ENCODE assay signal across 21 mouse cellular contexts in genomic region chr1:187277324-187277723, GRCm38 (mm10).
DNase-seq lines count a peak whose midpoint lies in the region; ATAC-seq lines count a peak whose summit lies in the region.
"Had no signal": no experiment of that assay in that cellular context is flagged by ENCODE, and none has a peak within 500 bp of the region (broad histone marks: within the 10 kb centered on the region; RNA-seq: fewer than 3 reads in every experiment).

No protein-coding gene starts in this region.

- no peaks in the 10 kb centered on the region for H3K9me3 ChIP-seq in heart, embryonic 12.5 days (replicated peaks)
- H3K9me3 ChIP-seq: embryonic facial prominence, embryonic 15.5 days; hindbrain, embryonic 15.5 days; intestine, embryonic 15.5 days; limb, embryonic 13.5 days; midbrain, embryonic 10.5 days had no signal

- no peak overlapping the region for H3K27ac ChIP-seq in heart, embryonic 12.5 days (ENCODE audit: poor library complexity, severe bottlenecking)
- H3K27ac ChIP-seq: embryonic facial prominence, embryonic 15.5 days; hindbrain, embryonic 15.5 days; intestine, embryonic 15.5 days; limb, embryonic 13.5 days; midbrain, embryonic 10.5 days had no signal

- 67% methylated on average over 9 of the region's 9 CpGs for WGBS in heart, embryonic 12.5 days

- no peak for ATAC-seq in heart, embryonic 12.5 days (ENCODE audit: insufficient number of reproducible peaks, low FRiP score)
- ATAC-seq: forebrain, embryonic 16.5 days; intestine, embryonic 15.5 days had no signal

- H3K4me3 ChIP-seq in heart, embryonic 12.5 days = no peak overlapping the region
- H3K4me3 ChIP-seq: embryonic facial prominence, embryonic 15.5 days; hindbrain, embryonic 15.5 days; intestine, embryonic 15.5 days; limb, embryonic 13.5 days; midbrain, embryonic 10.5 days had no signal

- H3K4me2 ChIP-seq in heart, embryonic 12.5 days = no peak overlapping the region
- H3K4me2 ChIP-seq: embryonic facial prominence, embryonic 15.5 days; hindbrain, embryonic 15.5 days; intestine, embryonic 15.5 days; limb, embryonic 13.5 days had no signal

- H3K9ac ChIP-seq in heart, embryonic 12.5 days = no peak overlapping the region
- H3K9ac ChIP-seq: embryonic facial prominence, embryonic 15.5 days; hindbrain, embryonic 15.5 days; intestine, embryonic 15.5 days; limb, embryonic 13.5 days had no signal

- peaks cover 7% of the 10 kb centered on the region for H3K4me1 ChIP-seq in heart, embryonic 12.5 days (replicated peaks)
- H3K4me1 ChIP-seq: embryonic facial prominence, embryonic 15.5 days had no signal

- DNase-seq in adrenal gland, postnatal 14 days = peak; percentile 13
- no peak for DNase-seq in adrenal gland, adult 2 months
- DNase-seq in kidney, postnatal 14 days = peak; percentile 22
- DNase-seq in kidney, adult 18-20 months = no peak
- DNase-seq in testis, postnatal 14 days (ENCODE audit: low spot score) = peak; percentile 28
- DNase-seq in testis, postnatal 10 days (ENCODE audit: low spot score) = no peak
- no peak for DNase-seq in layer of hippocampus, postnatal 10 days (ENCODE audit: low spot score in 2 of 2)
- DNase-seq: adrenal gland, postnatal 10 days; cerebellum, adult 9-11 months; gastrocnemius, postnatal 36 days; lung, adult 2 months; lung, postnatal 36 days; right cerebral cortex, postnatal 4 days; thymus, postnatal 25 days had no signal

- no peaks in the 10 kb centered on the region for H3K36me3 ChIP-seq in heart, embryonic 12.5 days
- H3K36me3 ChIP-seq: embryonic facial prominence, embryonic 15.5 days; hindbrain, embryonic 15.5 days; intestine, embryonic 15.5 days; limb, embryonic 13.5 days; midbrain, embryonic 10.5 days had no signal

- H3K27me3 ChIP-seq in heart, embryonic 12.5 days (replicated peaks) = no peaks in the 10 kb centered on the region
- H3K27me3 ChIP-seq: embryonic facial prominence, embryonic 15.5 days; hindbrain, embryonic 15.5 days; intestine, embryonic 15.5 days; limb, embryonic 13.5 days had no signal

Comparison
In these comparisons a context has a peak if more than half of its experiments do, and no peak if none do; other contexts are left out.
1. DNase-seq: peak in adrenal gland, postnatal 14 days (single experiment), kidney, postnatal 14 days (single experiment) and testis, postnatal 14 days (single experiment); none in adrenal gland, adult 2 months (single experiment), kidney, adult 18-20 months (single experiment), testis, postnatal 10 days (single experiment) and layer of hippocampus, postnatal 10 days (0 of 2).